Mouse (Mus musculus): ENCODE measurements at regions not wholly inside any gene's neighbourhood (a gene's known extent, or its start where the extent isn't known, plus 50 kb on each side); places are given as distances from the start of the nearest gene placed in this dataset.

DNA sequence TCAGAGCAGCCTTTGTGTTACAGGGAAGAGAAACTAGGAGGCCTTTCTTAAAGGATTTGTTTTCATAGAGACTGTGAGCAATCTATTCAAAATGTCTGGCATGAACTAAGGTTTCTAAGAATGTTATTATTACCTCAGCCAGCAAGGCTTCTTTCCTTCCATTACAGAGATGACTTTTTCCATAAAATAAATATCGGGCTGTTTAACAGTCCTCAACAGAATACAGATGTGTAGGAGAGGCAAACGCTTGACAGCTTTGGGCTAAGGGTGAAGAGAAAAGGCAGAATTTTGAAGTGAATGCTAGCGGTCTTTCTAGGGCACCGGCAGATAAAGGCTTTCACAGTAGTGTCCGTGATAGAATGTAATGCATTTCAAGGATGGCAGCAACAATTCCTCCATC is 73.3 kb upstream of the Armcx2 start:
- TF ChIP-seq CTCF (IDR thresholded peaks at IDR 0.05; ENCODE audit: extremely low read depth, insufficient read length, insufficient replicate concordance, low read depth, low read length) = no peak
- TF ChIP-seq POLR2A (IDR thresholded peaks at IDR 0.05; ENCODE audit: low read depth, low read length) = no peak

Measured in small intestine, adult 2 months (tissue).